Mouse (Mus musculus) hindbrain, embryonic 16.5 days (tissue): Measurements from ENCODE around the gene Rftn1. TPM values are rescaled to one million over a fixed set of nuclear protein-coding genes. Genes with fewer than 3 reads are reported as not detected.

ENCODE experiments used
- ATAC-seq: fragments of 200-750 bp; cut with Nextera tagmentation; 2 replicates; pipeline ENCODE4 v1.8.0; 2017; ENCODE audit warnings: moderate TSS enrichment, moderate library complexity
- H3K27ac ChIP-seq: fragments of 300-500 bp; sonication (generic); 2 replicates; pipeline ENCODE4 v1.5.1; 2014; ENCODE audit warnings: low read depth, mild to moderate bottlenecking, control low read depth, low read length, moderate library complexity
- H3K27me3 ChIP-seq: fragments of 300-500 bp; sonication (generic); replicated peaks from 2 replicates; pipeline ENCODE4 v1.6.1; 2014; ENCODE audit warnings: low read length; ENCODE audit not compliant: control insufficient read depth, insufficient read depth
- H3K36me3 ChIP-seq: fragments of 300-500 bp; sonication (generic); 2 replicates; pipeline ENCODE4 v1.6.1; 2014; ENCODE audit warnings: mild to moderate bottlenecking, low read length, moderate library complexity, mixed read lengths; ENCODE audit not compliant: control insufficient read depth, insufficient read depth
- H3K4me1 ChIP-seq: fragments of 300-500 bp; sonication (generic); 2 replicates; pipeline ENCODE4 v1.6.1; 2014; ENCODE audit warnings: low read depth, low read length; ENCODE audit not compliant: control insufficient read depth, insufficient read depth
- H3K4me2 ChIP-seq: fragments of 300-500 bp; sonication (generic); 2 replicates; pipeline ENCODE4 v1.6.1; 2014; ENCODE audit warnings: mild to moderate bottlenecking, low read length, control low read depth, moderate library complexity
- H3K4me3 ChIP-seq: fragments of 300-500 bp; sonication (generic); 2 replicates; pipeline ENCODE4 v1.5.1; 2014; ENCODE audit warnings: mild to moderate bottlenecking, low read length, control low read depth, moderate library complexity
- H3K9ac ChIP-seq: fragments of 300-500 bp; sonication (generic); 2 replicates; pipeline ENCODE4 v1.6.1; 2014; ENCODE audit warnings: low read depth, mild to moderate bottlenecking, control low read depth, low read length, moderate library complexity
- H3K9me3 ChIP-seq: fragments of 300-500 bp; sonication (generic); 2 replicates; pipeline ENCODE4 v1.6.1; 2014; ENCODE audit warnings: mild to moderate bottlenecking, low read length, moderate library complexity; ENCODE audit not compliant: control insufficient read depth
- WGBS: fragments of 180-500 bp; shearing (Covaris S2); extraction: QIAGEN DNeasy Blood & Tissue Kit; methylation state at CpG from one replicate; pipeline ENCODE4 v1.1.7; 2014; 5-methylcytosine and 5-hydroxymethylcytosine counted together
- polyA plus RNA-seq: library from polyadenylated mRNA; unstranded; fragments of >200 nt; fragmentation: Nextera tagmentation; extraction: Ambion mirVana; gene quantifications from 2 replicates; pipeline ENCODE4 v1.2.1, GENCODE M21; 2015

Gene Rftn1
- polyA plus RNA-seq, 1 experiment from 2014 or later = 21.1 TPM

- Histone ChIP-seq H3K4me3 (no peak overlapping the region), H3K4me1 (peaks cover 4% of the 10 kb centered on the region), H3K9ac (no peak overlapping the region), H3K9me3 (no peaks in the 10 kb centered on the region), H3K4me2 (no peak overlapping the region), H3K36me3 (no peaks in the 10 kb centered on the region), H3K27ac (no peak overlapping the region), H3K27me3 (no peaks in the 10 kb centered on the region)
- ATAC-seq = peak; percentile 51
- WGBS = 55% methylated on average over 9 of the region's 9 CpGs
Observed at GRCm38 (mm10) chr17:50048209-50048608, 142.3 kb downstream of the Rftn1 start.

- Histone ChIP-seq H3K27me3 (no peaks in the 10 kb centered on the region), H3K4me3 (no peak overlapping the region), H3K4me2 (no peak overlapping the region), H3K4me1 (peaks cover 4% of the 10 kb centered on the region), H3K36me3 (no peaks in the 10 kb centered on the region), H3K27ac (no peak overlapping the region), H3K9me3 (no peaks in the 10 kb centered on the region), H3K9ac (no peak overlapping the region)
- 85% methylated on average over 12 of the region's 12 CpGs for WGBS
- ATAC-seq = no peak
Observed at GRCm38 (mm10) chr17:50047182-50047581, 143.3 kb downstream of the Rftn1 start.

GRCm38 (mm10) chr17:50040727-50041410 is 149.6 kb downstream of the Rftn1 start:
- Histone ChIP-seq H3K4me1 (no peaks in the 10 kb centered on the region; the same call in 1 of the 2 replicates), H3K36me3 (no peaks in the 10 kb centered on the region), H3K4me2 (no peak overlapping the region), H3K27ac (no peak overlapping the region), H3K9me3 (no peaks in the 10 kb centered on the region), H3K9ac (no peak overlapping the region), H3K4me3 (no peak overlapping the region), H3K27me3 (no peaks in the 10 kb centered on the region)
- ATAC-seq = no peak
- WGBS = 84% methylated on average over 3 of the region's 3 CpGs

GRCm38 (mm10) chr17:50037882-50038665 is 152.4 kb downstream of the Rftn1 start:
- Histone ChIP-seq H3K4me3 (no peak overlapping the region), H3K9me3 (no peaks in the 10 kb centered on the region), H3K4me2 (no peak overlapping the region), H3K36me3 (no peaks in the 10 kb centered on the region), H3K27me3 (no peaks in the 10 kb centered on the region), H3K4me1 (no peaks in the 10 kb centered on the region; the same call in 1 of the 2 replicates), H3K27ac (no peak overlapping the region), H3K9ac (no peak overlapping the region)
- 77% methylated on average over 10 of the region's 10 CpGs for WGBS
- no peak for ATAC-seq

GRCm38 (mm10) chr17:50037416-50037815 is 153.1 kb downstream of the Rftn1 start:
- 57% methylated on average over 4 of the region's 4 CpGs for WGBS
- H3K9ac ChIP-seq = no peak overlapping the region
- no peaks in the 10 kb centered on the region for H3K36me3 ChIP-seq
- H3K4me3 ChIP-seq = no peak overlapping the region
- no peaks in the 10 kb centered on the region for H3K27me3 ChIP-seq
- no peak overlapping the region for H3K4me2 ChIP-seq
- no peaks in the 10 kb centered on the region for H3K9me3 ChIP-seq
- H3K27ac ChIP-seq = no peak overlapping the region
- no peak for ATAC-seq
- no peaks in the 10 kb centered on the region; the same call in 1 of the 2 replicates for H3K4me1 ChIP-seq

GRCm38 (mm10) chr17:50036751-50037385 is 153.6 kb downstream of the Rftn1 start:
- no peak overlapping the region for H3K27ac ChIP-seq
- no peak overlapping the region for H3K4me3 ChIP-seq
- H3K9ac ChIP-seq = no peak overlapping the region
- no peak overlapping the region for H3K4me2 ChIP-seq
- no peaks in the 10 kb centered on the region for H3K36me3 ChIP-seq
- H3K9me3 ChIP-seq = no peaks in the 10 kb centered on the region
- H3K27me3 ChIP-seq = no peaks in the 10 kb centered on the region
- 0 out of 2 replicates have a peak, but pooled peaks have one; percentile 29 for ATAC-seq
- WGBS = 49% methylated on average over 14 of the region's 14 CpGs
- no peaks in the 10 kb centered on the region; the same call in 1 of the 2 replicates for H3K4me1 ChIP-seq

DNA sequence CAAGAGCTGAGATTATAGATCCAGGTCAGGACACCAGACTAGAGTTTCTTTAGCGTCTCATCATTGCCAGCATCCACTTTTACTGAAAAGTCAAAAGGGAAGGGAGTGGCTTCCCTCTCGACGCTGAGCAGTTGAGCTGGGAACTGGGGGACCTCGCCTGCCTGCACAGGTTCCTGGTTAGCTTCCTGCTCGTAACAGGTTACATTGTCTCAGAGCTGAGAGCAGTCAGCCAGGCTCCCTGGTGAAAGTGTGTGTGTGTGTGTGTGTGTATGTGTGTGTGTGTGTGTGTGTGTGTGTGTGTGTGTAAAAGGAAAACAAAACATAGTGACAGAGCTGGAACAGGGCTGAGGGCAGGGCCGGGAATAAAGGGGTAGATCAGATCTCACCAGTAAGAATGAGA is 156.8 kb downstream of the Rftn1 start:
- WGBS = 74% methylated on average over 6 of the region's 6 CpGs
- Histone ChIP-seq H3K4me3 (no peak overlapping the region), H3K4me2 (no peak overlapping the region), H3K9me3 (no peaks in the 10 kb centered on the region), H3K27ac (no peak overlapping the region), H3K9ac (no peak overlapping the region), H3K27me3 (no peaks in the 10 kb centered on the region), H3K36me3 (no peaks in the 10 kb centered on the region), H3K4me1 (no peaks in the 10 kb centered on the region; the same call in 1 of the 2 replicates)
- ATAC-seq = no peak

DNA sequence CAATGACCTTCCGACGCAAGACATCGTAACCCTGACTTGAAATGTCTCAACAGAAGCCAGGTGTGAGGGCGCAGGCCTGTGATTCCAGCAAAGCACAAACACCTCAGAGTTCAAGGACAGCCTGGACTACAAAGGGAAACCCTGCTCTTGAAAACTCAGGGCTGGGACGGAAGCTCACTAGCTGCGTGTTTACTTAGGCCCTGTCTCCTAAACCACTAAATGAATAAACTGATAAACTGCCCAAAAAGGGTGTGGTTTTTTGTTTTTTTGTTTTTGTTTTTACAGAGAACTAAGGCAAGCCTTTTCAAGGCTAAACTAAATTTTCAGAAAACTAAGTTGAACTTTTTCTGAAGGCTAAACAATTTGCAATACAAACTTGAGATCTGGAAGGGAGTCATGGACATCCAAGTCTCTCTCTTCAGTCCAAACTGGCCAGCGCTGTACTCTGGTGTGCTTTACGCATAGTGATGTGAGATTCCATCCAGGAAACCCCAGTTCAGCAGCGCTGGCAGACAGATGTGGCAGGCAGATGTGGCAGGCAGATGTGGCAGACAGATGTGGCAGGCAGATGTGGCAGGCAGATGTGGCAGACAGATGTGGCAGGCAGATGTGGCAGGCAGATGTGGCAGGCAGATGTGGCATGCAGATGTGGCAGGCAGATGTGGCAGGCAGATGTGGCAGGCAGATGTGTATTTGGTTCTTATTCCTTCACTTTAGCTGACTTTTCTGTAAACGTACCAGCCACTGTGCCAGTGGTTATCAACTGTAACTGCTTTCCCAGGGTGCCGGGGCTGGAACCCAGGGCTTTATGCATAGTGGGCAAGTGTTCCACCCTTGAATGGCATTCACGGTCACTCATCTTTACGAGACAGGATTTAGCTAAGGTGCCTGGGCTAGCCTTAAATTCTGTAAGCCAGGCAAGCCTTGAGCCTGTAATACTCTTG is 158.7 kb downstream of the Rftn1 start:
- no peaks in the 10 kb centered on the region for H3K9me3 ChIP-seq
- no peak overlapping the region for H3K4me3 ChIP-seq

More for the DNA sequence above, 158.7 kb downstream of the Rftn1 start:
- Histone ChIP-seq H3K36me3 (no peaks in the 10 kb centered on the region), H3K4me1 (no peaks in the 10 kb centered on the region), H3K27me3 (no peaks in the 10 kb centered on the region), H3K9ac (no peak overlapping the region), H3K27ac (no peak overlapping the region), H3K4me2 (no peak overlapping the region)
- WGBS = 89% methylated on average over 13 of the region's 13 CpGs
- ATAC-seq = no peak
